In genomic region chr11:76789252-76789651, GRCm38 (mm10) we compare ENCODE assay signal across 8 mouse cellular contexts. TPM values are rescaled to one million over a fixed set of nuclear protein-coding genes. Genes with fewer than 3 reads are reported as not detected.
DNase-seq lines count a peak whose midpoint lies in the region; ATAC-seq and TF ChIP-seq lines count a peak whose summit lies in the region.

No protein-coding gene starts in this region.

- H3K4me1 ChIP-seq in forebrain, embryonic 11.5 days (replicated peaks; ENCODE audit: control insufficient read depth, insufficient read depth, low read length), result no peaks in the 10 kb centered on the region
- 0 out of 2 replicates have a peak, but pooled peaks cover 3% of the 10 kb centered on the region for H3K4me1 ChIP-seq in forebrain, embryonic 13.5 days
- H3K4me1 ChIP-seq in neural tube, embryonic 11.5 days (ENCODE audit: control insufficient read depth, insufficient read depth, low read length), result no peaks in the 10 kb centered on the region

- H3K27ac ChIP-seq in forebrain, embryonic 11.5 days (ENCODE audit: low read depth, low read length), result no peak overlapping the region
- no peak overlapping the region for H3K27ac ChIP-seq in forebrain, embryonic 13.5 days
- no peak overlapping the region for H3K27ac ChIP-seq in gastrocnemius, adult 2 months
- H3K27ac ChIP-seq in neural tube, embryonic 11.5 days (ENCODE audit: low read depth, low read length), result no peak overlapping the region

- ATAC-seq in forebrain, embryonic 11.5 days (replicated peaks; ENCODE audit: low FRiP score), result no peak
- no peak for ATAC-seq in forebrain, embryonic 13.5 days
- ATAC-seq in neural tube, embryonic 11.5 days (ENCODE audit: insufficient read depth, low FRiP score, low TSS enrichment), result no peak

- 100% methylated on average over 1 of the region's 1 CpGs for WGBS in forebrain, embryonic 11.5 days
- 89% methylated on average over 1 of the region's 1 CpGs for WGBS in forebrain, embryonic 13.5 days
- 97% methylated on average over 1 of the region's 1 CpGs for WGBS in neural tube, embryonic 11.5 days

- no peak overlapping the region for H3K9ac ChIP-seq in forebrain, embryonic 11.5 days (ENCODE audit: low read length)
- H3K9ac ChIP-seq in forebrain, embryonic 13.5 days, result no peak overlapping the region
- H3K9ac ChIP-seq in neural tube, embryonic 11.5 days (ENCODE audit: low read length), result no peak overlapping the region

- no peak overlapping the region for H3K4me3 ChIP-seq in forebrain, embryonic 11.5 days (ENCODE audit: low read depth, low read length)
- no peak overlapping the region for H3K4me3 ChIP-seq in forebrain, embryonic 13.5 days
- no peak overlapping the region for H3K4me3 ChIP-seq in gastrocnemius, adult 2 months
- no peak overlapping the region for H3K4me3 ChIP-seq in neural tube, embryonic 11.5 days (ENCODE audit: low read depth, low read length)

- H3K36me3 ChIP-seq in forebrain, embryonic 11.5 days (ENCODE audit: control insufficient read depth, insufficient read depth, low read length), result no peaks in the 10 kb centered on the region; the same call in 1 of the 2 replicates
- peaks cover 35% of the 10 kb centered on the region for H3K36me3 ChIP-seq in forebrain, embryonic 13.5 days (ENCODE audit: poor library complexity, severe bottlenecking)
- no peaks in the 10 kb centered on the region; the same call in 1 of the 2 replicates for H3K36me3 ChIP-seq in neural tube, embryonic 11.5 days (ENCODE audit: control insufficient read depth, insufficient read depth, low read length)

- no peaks in the 10 kb centered on the region for H3K27me3 ChIP-seq in forebrain, embryonic 11.5 days (ENCODE audit: control insufficient read depth, insufficient read depth, low read length)
- no peaks in the 10 kb centered on the region for H3K27me3 ChIP-seq in forebrain, embryonic 13.5 days
- no peaks in the 10 kb centered on the region for H3K27me3 ChIP-seq in neural tube, embryonic 11.5 days (ENCODE audit: control insufficient read depth, insufficient read depth, low read length)

- no peak overlapping the region for H3K4me2 ChIP-seq in forebrain, embryonic 11.5 days (ENCODE audit: low read depth, low read length, severe bottlenecking)
- no peak overlapping the region for H3K4me2 ChIP-seq in forebrain, embryonic 13.5 days
- H3K4me2 ChIP-seq in neural tube, embryonic 11.5 days (ENCODE audit: low read depth), result no peak overlapping the region

- intact Hi-C loops in gastrocnemius, adult 2 months (cut with DNase I), result no loop called here

- peak; percentile 57 for DNase-seq in forebrain, embryonic 11.5 days (ENCODE audit: low spot score)
- peak; percentile 53 to 57 for DNase-seq in right cerebral cortex, adult 2 months (ENCODE audit: low spot score in 2 of 2)
- no peak for DNase-seq in right cerebral cortex, postnatal 25 days
- peak; percentile 47 for DNase-seq in c-Kit-positive CD71-negative TER-119-negative erythroid progenitor cells, embryonic 14.5 days (ENCODE audit: low read depth)
- DNase-seq in gastrocnemius, adult 2 months, result peak; percentile 55
- peak; percentile 25 to 65 for DNase-seq in left cerebral cortex, adult 18-20 months (ENCODE audit: low spot score in 2 of 2)
- DNase-seq in neural tube, embryonic 11.5 days (ENCODE audit: low spot score), result peak; percentile 24

- no peaks in the 10 kb centered on the region for H3K9me3 ChIP-seq in forebrain, embryonic 11.5 days (ENCODE audit: control insufficient read depth, low read length)
- H3K9me3 ChIP-seq in forebrain, embryonic 13.5 days (replicated peaks), result no peaks in the 10 kb centered on the region
- no peaks in the 10 kb centered on the region for H3K9me3 ChIP-seq in neural tube, embryonic 11.5 days (ENCODE audit: control insufficient read depth, low read length)

- TF ChIP-seq CTCF in gastrocnemius, adult 2 months (IDR thresholded peaks at IDR 0.05), result peak; percentile 87

RNA-seq across cellular contexts. Expression of gene Gosr1, which starts 25.9 kb away (rescaled TPM):
- 26.5 and 27.2 TPM in 2 replicates for polyA plus RNA-seq in forebrain, embryonic 11.5 days (2014; fragmentation: Nextera tagmentation; extraction: Ambion mirVana)
- 22.8 and 23.9 TPM in 2 replicates for polyA plus RNA-seq in forebrain, embryonic 13.5 days (2015; fragmentation: Nextera tagmentation; extraction: Ambion mirVana)
- 10 to 100 TPM; 19.8 to 26.1 TPM for total RNA-seq in gastrocnemius, adult 2 months (2021)
- total RNA-seq in left cerebral cortex, adult 18-20 months (2021), result 10 to 100 TPM; 47.3 to 53.9 TPM
- polyA plus RNA-seq in neural tube, embryonic 11.5 days (2014; fragmentation: Nextera tagmentation; extraction: Ambion mirVana), result 30.1 and 36.4 TPM in 2 replicates

RNA-seq across cellular contexts. Expression of gene Cpd, which starts 57.6 kb away (rescaled TPM):
- polyA plus RNA-seq in forebrain, embryonic 11.5 days (2014; fragmentation: Nextera tagmentation; extraction: Ambion mirVana), result 14.3 and 15.6 TPM in 2 replicates
- polyA plus RNA-seq in forebrain, embryonic 13.5 days (2015; fragmentation: Nextera tagmentation; extraction: Ambion mirVana), result 5.1 and 5.2 TPM in 2 replicates
- total RNA-seq in gastrocnemius, adult 2 months (2021), result 10 to 100 TPM; 25.7 to 30.5 TPM
- 10 to 100 TPM; 51.7 to 54.2 TPM for total RNA-seq in left cerebral cortex, adult 18-20 months (2021)
- 14.7 and 16.9 TPM in 2 replicates for polyA plus RNA-seq in neural tube, embryonic 11.5 days (2014; fragmentation: Nextera tagmentation; extraction: Ambion mirVana)
